Mouse (Mus musculus) adrenal gland, adult 10 weeks (tissue): ENCODE data around the gene Shisa6. TPM values are rescaled to one million over a fixed set of nuclear protein-coding genes. Genes with fewer than 3 reads are reported as not detected.

Experiments used
- polyA plus RNA-seq: library from polyadenylated mRNA; stranded (reverse); fragments of 350-450 nt; fragmentation: Illumina TruSeq; extraction: RNeasy Lipid Tissue Mini Kit (QIAGEN cat#74804); gene quantifications from one replicate; pipeline ENCODE4 v1.2.3, GENCODE M21; 2014; ENCODE audit warnings: low read depth, low replicate concordance

The Shisa6 gene
- polyA plus RNA-seq: 1.6 TPM

DNA sequence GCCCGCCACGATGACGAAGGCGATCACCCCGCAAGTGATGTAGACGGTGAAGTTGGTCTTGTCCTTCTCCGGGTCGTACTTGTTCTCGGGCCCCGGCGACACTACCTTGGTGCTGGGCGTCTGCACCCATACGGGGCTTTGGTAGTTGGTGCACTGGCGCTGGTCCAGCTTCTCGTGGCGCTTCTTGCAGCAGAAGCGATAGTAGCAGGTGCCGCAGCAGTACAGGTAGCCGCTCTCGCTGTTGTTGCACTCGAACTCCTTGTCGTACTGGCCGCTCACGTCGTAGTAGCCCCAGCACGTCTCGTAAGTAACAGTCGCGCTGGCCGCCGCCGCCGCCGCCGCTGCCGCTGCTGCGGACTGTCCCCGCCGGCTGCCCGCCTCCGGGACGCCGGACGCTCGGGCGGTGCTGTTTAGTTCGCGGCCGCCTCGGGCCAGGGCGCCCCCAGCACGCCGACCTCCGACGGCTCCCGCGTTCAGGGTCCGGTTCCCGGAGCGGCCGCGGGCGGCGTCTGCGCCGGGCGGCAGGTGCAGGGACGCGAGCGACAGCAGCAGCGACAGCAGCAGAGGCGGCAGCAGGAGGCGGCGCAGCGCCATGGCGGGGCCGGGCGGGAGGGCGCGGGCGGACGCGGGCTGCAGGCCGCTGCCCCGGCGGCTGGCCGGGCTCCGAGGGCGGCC lies at the start of gene Shisa6:
Gene Shisa6, minus strand, starts transcription at position 594 of the 675 bp plus-strand sequence.

DNA sequence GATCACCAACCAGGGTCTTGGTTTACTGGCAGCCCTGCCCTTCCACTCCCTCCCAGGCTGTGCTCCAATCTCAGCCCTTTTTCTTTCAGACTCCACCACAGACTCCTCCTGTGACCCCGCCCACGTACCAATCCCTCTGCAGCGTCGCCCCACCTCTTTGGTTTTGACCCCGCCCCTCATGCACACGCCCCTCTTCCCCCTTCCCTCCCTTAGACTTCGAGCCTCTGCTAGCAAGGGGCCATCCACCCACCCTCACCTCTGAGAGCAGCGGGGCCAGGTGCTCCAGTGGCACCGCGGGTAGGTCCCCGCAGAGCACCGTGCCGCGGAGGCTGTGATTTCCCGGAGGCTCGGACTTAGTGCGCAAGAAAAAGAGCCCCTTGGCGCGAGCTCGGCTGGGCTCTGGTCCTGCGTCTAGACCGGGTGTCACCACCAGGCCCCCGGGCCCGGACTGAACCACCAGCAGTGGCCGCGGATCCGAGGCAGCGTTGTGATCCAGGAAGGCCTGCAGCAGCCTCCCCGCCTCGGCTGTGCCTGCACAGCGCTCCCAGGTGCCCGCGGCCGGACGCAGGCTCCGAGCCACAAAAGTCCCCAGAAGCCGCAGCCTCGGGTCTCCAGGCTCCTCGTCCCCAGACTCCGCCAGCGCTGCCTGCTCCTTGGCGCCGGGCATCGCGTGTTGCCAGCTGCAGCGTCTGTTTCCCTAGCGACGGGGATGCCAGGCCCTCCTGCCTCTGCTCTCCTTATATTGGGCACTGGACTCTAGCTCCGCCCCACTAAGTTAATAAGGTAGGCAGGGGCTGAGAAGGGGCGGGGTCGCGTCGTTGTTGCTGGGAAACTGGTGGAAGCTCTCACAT lies 357.7 kb downstream of the Shisa6 start, which contains the start of gene Dnah9:
Gene Dnah9, minus strand, starts transcription at position 751 of the 851 bp plus-strand sequence.

